Mouse (Mus musculus): ENCODE measurements around the gene Mthfd1. TPM values are rescaled to one million over a fixed set of nuclear protein-coding genes. Genes with fewer than 3 reads are reported as not detected.

The Mthfd1 gene
- polyA plus RNA-seq, 1 experiment from 2014 or later, result 142 TPM

DNA sequence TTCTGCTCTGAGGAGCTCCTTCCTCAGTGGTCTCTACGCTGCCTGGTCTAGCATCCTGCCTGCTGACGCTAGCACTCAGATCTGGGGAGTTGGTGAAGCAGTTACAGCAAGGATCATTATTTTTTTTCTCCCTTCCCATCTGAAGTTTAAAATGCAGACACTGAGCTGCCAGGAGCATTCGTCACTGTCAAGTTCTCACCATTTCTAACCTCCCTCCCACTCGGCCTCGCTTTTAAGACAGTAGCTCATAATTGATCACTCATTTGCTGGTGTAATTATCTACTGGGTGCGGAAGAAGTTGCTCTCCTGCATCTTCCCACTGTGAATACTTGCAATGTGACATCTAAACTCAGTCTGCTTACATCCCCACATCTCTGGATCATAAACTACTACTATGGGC, 30.3 kb downstream of the Mthfd1 start:
- H3K4me1 ChIP-seq, result no peaks in the 10 kb centered on the region
- H3K4me2 ChIP-seq, result no peak overlapping the region
- H3K9me3 ChIP-seq (replicated peaks), result no peaks in the 10 kb centered on the region
- WGBS (ENCODE audit: insufficient replicate concordance), result 76% methylated on average over 6 of the region's 6 CpGs
- H3K36me3 ChIP-seq, result peaks cover 92% of the 10 kb centered on the region
- H3K9ac ChIP-seq, result no peak overlapping the region
- H3K27me3 ChIP-seq (replicated peaks), result no peaks in the 10 kb centered on the region
- ATAC-seq, result no peak
- H3K4me3 ChIP-seq, result no peak overlapping the region
- H3K27ac ChIP-seq, result no peak overlapping the region

DNA sequence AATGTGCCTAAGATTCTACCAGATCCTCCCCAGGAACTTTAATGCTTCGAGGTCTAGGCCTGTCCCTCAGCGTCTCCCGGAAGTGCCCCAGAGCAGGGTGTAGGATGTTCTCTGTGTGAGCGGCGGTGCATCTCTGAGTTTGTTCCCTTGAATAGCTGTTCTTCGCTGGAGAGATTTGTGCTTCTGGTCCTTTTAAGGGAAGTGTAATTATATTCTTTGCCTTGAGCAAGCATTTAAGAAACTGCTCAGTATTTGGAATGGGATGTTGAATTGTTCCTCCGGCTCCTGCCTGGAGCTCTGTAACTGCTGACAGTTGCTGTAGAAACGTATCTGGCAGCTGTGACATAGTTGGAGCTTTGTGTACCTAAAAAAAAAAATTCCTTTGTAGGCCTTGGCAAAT, 32.9 kb downstream of the Mthfd1 start:
- WGBS (ENCODE audit: insufficient replicate concordance), result 82% methylated on average over 8 of the region's 8 CpGs
- no peaks in the 10 kb centered on the region for H3K4me1 ChIP-seq
- no peak for ATAC-seq
- H3K4me2 ChIP-seq, result no peak overlapping the region
- peaks cover 92% of the 10 kb centered on the region for H3K36me3 ChIP-seq
- H3K27ac ChIP-seq, result no peak overlapping the region
- H3K9ac ChIP-seq, result no peak overlapping the region
- no peak overlapping the region for H3K4me3 ChIP-seq
- no peaks in the 10 kb centered on the region for H3K9me3 ChIP-seq (replicated peaks)
- H3K27me3 ChIP-seq (replicated peaks), result no peaks in the 10 kb centered on the region

DNA sequence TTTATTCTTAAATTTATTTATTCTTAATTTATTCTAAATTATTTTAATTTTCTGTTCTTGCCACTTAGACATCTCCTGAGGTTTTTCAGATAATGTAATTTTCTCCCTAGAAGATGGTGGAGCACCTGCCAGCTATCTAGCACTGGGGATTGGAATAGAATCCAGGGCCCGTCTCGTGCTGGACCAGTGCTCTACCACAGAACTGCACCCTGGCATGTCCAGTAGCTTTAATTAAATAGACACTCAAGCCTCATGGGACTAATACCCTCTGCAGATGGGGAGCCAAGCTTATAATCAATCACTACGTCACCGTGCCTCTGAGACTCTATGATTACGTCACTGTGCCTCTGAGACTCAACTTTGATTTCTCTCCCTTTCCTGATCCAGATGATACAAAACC, 33.4 kb downstream of the Mthfd1 start:
- H3K36me3 ChIP-seq, result peaks cover 92% of the 10 kb centered on the region
- no peak for ATAC-seq
- H3K27ac ChIP-seq, result no peak overlapping the region
- no peaks in the 10 kb centered on the region for H3K4me1 ChIP-seq
- no peaks in the 10 kb centered on the region for H3K9me3 ChIP-seq (replicated peaks)
- no peak overlapping the region for H3K4me3 ChIP-seq
- H3K27me3 ChIP-seq (replicated peaks), result no peaks in the 10 kb centered on the region
- 83% methylated on average over 5 of the region's 5 CpGs for WGBS (ENCODE audit: insufficient replicate concordance)
- H3K9ac ChIP-seq, result no peak overlapping the region
- H3K4me2 ChIP-seq, result no peak overlapping the region

DNA sequence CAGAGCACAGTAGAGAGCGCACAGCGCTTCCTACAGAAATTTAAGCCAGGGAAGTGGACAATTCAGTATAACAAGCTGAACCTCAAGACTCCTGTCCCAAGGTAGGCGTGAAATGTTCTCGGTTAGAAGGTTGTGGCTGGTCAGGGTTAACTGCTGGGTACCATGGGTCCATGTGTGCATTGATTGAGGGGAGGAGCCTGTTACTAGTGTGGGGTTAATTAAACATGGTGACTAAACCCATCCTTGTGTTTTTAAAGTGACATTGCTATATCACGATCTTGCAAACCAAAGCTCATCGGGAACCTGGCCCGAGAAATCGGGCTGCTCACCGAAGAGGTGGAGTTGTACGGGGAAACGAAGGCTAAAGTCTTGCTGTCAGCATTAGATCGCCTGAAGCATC, 34.3 kb downstream of the Mthfd1 start:
- no peaks in the 10 kb centered on the region for H3K27me3 ChIP-seq (replicated peaks)
- no peak overlapping the region for H3K4me3 ChIP-seq
- no peak overlapping the region for H3K4me2 ChIP-seq
- H3K9me3 ChIP-seq (replicated peaks), result no peaks in the 10 kb centered on the region
- no peak overlapping the region for H3K9ac ChIP-seq
- H3K4me1 ChIP-seq, result no peaks in the 10 kb centered on the region
- peaks cover 92% of the 10 kb centered on the region for H3K36me3 ChIP-seq
- no peak for ATAC-seq
- WGBS (ENCODE audit: insufficient replicate concordance), result 85% methylated on average over 12 of the region's 12 CpGs
- H3K27ac ChIP-seq, result peak overlapping the region; percentile 15; the same call in 1 of the 2 replicates

DNA sequence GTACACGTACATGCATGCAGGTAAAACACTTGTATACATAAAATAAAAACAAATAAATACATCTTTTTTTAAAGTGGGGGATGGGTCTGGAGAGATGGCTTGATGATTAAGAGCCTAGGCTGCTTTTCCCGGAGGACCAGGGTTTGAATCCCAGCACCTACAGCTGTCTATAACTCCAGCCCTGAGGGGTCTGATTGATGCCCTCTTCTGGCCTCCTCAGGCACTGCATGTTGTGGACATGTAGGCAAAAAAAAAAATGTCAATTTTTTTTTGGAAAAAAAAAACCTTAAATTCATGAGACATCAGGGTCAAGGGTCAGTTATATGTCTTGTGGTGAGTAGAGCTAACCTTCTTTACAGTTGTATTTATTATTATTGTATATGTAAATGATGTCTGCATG, 35.2 kb downstream of the Mthfd1 start:
- Histone ChIP-seq H3K27ac (no peak overlapping the region), H3K4me1 (no peaks in the 10 kb centered on the region), H3K9me3 (replicated peaks) (no peaks in the 10 kb centered on the region), H3K4me2 (no peak overlapping the region), H3K36me3 (peaks cover 94% of the 10 kb centered on the region), H3K9ac (no peak overlapping the region), H3K4me3 (no peak overlapping the region), H3K27me3 (replicated peaks) (no peaks in the 10 kb centered on the region)
- no peak for ATAC-seq
- 88% methylated on average over 2 of the region's 2 CpGs for WGBS (ENCODE audit: insufficient replicate concordance)

DNA sequence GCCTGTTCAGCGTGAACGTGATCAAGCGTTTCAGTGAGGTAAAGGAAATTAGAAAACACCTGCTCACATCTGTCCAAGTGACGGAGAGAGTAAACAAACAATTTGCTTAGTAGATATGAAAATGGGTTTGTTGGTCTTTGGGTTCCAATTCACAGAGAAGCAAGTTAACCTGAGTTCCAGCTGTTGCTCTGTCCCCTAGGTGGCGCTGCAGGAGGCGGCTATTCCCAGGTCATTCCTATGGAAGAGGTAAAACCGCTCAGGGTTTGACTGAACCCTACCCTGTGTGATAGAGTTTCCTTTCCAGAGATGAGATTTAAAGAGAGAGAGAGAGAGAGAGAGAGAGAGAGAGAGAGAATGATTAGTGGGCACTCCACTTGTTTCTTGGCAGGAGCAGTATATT, 38.1 kb downstream of the Mthfd1 start:
- Histone ChIP-seq H3K4me1 (no peaks in the 10 kb centered on the region), H3K4me3 (no peak overlapping the region), H3K36me3 (peaks cover 99% of the 10 kb centered on the region), H3K27ac (no peak overlapping the region), H3K4me2 (no peak overlapping the region), H3K9me3 (replicated peaks) (no peaks in the 10 kb centered on the region), H3K27me3 (replicated peaks) (no peaks in the 10 kb centered on the region), H3K9ac (no peak overlapping the region)
- ATAC-seq, result no peak
- 60% methylated on average over 7 of the region's 7 CpGs for WGBS (ENCODE audit: insufficient replicate concordance)

DNA sequence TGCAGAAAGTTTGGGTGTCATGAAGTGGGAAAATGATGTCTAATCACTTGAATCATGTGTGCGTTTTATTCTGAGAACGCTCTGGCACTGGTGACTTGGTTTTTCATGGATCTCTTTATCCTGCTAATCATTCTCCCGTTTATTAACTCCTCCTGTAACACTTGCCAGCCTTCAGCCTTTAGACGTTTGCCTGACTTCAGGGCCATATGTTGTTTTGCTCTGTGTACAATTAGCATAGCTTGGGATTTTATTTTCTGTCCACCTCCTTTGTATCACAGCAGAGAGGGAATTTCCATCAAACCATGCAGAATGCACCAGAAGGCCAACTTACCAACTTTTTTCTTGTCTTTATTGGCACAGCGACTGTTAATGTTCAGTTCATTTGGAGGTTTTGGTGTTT, 42.7 kb downstream of the Mthfd1 start:
- Histone ChIP-seq H3K36me3 (peaks cover 98% of the 10 kb centered on the region), H3K4me2 (no peak overlapping the region), H3K27me3 (replicated peaks) (no peaks in the 10 kb centered on the region), H3K9ac (no peak overlapping the region), H3K4me3 (no peak overlapping the region), H3K9me3 (replicated peaks) (no peaks in the 10 kb centered on the region), H3K27ac (no peak overlapping the region), H3K4me1 (no peaks in the 10 kb centered on the region)
- no peak for ATAC-seq
- WGBS (ENCODE audit: insufficient replicate concordance), result 86% methylated on average over 5 of the region's 5 CpGs

DNA sequence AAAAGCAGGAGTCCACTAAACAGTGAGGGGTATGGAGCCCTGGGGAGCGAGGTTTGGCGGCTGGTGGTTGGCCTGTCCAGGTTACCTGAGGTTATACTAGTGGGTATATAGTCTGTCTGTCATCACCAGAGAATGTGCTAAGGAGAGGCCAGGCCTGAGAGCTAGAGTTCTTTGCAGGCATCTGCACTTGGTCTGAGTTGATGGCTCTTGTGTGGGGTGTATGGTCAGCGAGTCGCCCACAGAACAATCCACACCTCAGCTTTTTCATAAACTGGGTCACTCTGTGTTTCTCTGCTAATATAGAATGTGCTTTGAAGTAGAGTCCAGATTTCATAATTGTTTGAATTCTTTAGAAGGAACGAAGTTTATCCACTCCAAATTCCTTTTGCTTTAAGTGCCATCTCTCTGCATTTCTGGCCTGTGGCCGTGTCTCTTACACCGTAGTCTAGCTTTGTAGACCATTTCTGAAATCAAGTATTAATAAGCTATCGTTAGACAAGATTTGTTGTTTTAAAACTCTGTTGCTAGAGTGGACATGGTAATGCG, 44.3 kb downstream of the Mthfd1 start:
- Histone ChIP-seq H3K4me2 (no peak overlapping the region), H3K4me3 (no peak overlapping the region), H3K27me3 (replicated peaks) (no peaks in the 10 kb centered on the region), H3K36me3 (peaks cover 98% of the 10 kb centered on the region), H3K9ac (no peak overlapping the region), H3K27ac (no peak overlapping the region), H3K4me1 (no peaks in the 10 kb centered on the region), H3K9me3 (replicated peaks) (no peaks in the 10 kb centered on the region)
- WGBS (ENCODE audit: insufficient replicate concordance), result 84% methylated on average over 9 of the region's 9 CpGs
- no peak for ATAC-seq

DNA sequence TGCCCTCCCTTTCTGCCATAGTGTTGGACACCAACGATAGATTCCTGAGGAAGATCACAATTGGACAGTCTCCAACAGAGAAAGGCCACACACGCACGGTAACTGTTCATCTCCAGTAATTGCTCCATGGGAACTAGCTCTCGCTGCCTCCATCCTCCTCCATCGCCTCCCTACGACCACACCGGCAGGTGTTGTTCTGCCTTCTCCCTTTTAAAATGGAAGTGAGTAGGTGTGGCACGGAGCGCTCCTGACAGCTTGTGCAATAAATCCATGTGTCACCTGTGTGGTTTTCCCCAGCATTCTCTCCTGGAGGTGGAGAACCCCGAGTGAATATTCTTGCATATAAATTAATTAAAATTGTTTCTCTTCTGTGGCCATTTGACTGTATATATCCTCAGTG, 45.3 kb downstream of the Mthfd1 start:
- H3K27ac ChIP-seq, result no peak overlapping the region
- WGBS (ENCODE audit: insufficient replicate concordance), result 90% methylated on average over 10 of the region's 10 CpGs
- no peaks in the 10 kb centered on the region for H3K27me3 ChIP-seq (replicated peaks)
- no peaks in the 10 kb centered on the region for H3K9me3 ChIP-seq (replicated peaks)
- no peak for ATAC-seq
- peaks cover 97% of the 10 kb centered on the region for H3K36me3 ChIP-seq
- H3K4me2 ChIP-seq, result no peak overlapping the region
- H3K9ac ChIP-seq, result no peak overlapping the region
- H3K4me1 ChIP-seq, result no peaks in the 10 kb centered on the region
- no peak overlapping the region for H3K4me3 ChIP-seq

DNA sequence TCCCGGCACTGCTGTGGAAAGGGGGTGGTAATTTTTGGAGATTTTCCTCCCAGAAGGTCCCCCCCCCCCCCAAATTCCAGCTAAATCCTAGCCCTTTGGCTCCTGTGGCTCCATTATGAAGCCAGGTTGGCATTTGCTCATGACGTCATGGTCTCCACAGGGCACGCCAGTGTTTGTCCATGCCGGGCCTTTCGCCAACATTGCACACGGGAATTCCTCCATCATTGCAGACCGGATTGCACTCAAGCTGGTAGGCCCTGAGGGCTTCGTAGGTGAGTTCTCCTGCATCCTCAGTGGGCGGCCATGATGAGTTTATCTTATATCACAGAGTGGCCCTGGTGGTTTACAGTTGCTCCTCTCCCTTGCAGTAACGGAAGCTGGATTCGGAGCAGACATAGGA, 48.4 kb downstream of the Mthfd1 start:
- no peak for ATAC-seq
- Histone ChIP-seq H3K27me3 (replicated peaks) (no peaks in the 10 kb centered on the region), H3K4me3 (no peak overlapping the region), H3K36me3 (peaks cover 97% of the 10 kb centered on the region), H3K9ac (no peak overlapping the region), H3K9me3 (replicated peaks) (no peaks in the 10 kb centered on the region), H3K4me1 (no peaks in the 10 kb centered on the region), H3K27ac (no peak overlapping the region), H3K4me2 (no peak overlapping the region)
- WGBS (ENCODE audit: insufficient replicate concordance), result 88% methylated on average over 11 of the region's 11 CpGs

DNA sequence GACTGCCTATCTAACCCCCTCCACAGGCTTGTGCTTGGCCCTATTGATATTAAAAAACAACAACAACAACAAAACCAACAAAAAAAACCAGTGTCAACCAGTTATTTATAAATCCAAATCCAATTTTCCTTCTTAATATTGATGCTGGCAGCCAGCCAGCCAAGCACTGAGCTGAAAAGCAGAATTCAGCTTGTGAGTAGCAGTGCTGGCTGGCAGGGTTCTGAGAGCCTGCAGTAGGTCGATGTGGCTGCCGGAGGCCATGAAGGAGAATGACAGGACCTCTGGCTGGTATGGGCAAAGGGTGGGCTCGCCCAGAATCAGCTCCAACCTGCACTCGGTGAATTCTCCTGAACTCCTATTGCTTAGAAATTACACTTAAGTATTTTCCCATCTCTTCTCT, 49.1 kb downstream of the Mthfd1 start:
- peaks cover 97% of the 10 kb centered on the region for H3K36me3 ChIP-seq
- H3K4me3 ChIP-seq, result no peak overlapping the region
- no peak overlapping the region for H3K4me2 ChIP-seq
- no peak overlapping the region for H3K9ac ChIP-seq
- no peaks in the 10 kb centered on the region for H3K27me3 ChIP-seq (replicated peaks)
- ATAC-seq, result no peak
- H3K4me1 ChIP-seq, result no peaks in the 10 kb centered on the region
- H3K9me3 ChIP-seq (replicated peaks), result no peaks in the 10 kb centered on the region
- WGBS (ENCODE audit: insufficient replicate concordance), result 85% methylated on average over 4 of the region's 4 CpGs
- H3K27ac ChIP-seq, result no peak overlapping the region

DNA sequence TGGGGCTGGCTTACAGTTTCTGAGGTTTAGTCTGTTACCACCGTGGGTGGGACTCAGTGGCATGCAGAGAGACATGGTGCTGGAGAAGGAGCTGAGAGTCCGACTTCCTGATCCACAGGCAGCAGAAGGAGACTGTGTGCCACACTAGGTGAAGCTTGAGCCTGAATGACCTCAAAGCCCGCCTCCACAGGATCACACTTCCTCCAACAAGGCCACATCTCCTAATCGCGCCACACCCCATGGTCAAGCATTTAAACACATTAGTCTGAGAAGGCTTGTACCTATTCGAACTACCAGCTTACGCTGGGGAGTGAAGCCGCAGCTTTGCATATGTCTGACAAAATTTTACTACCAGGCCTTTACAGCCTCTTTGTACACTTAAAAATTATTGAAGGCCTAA, 50.0 kb downstream of the Mthfd1 start:
- H3K27me3 ChIP-seq (replicated peaks), result no peaks in the 10 kb centered on the region
- 74% methylated on average over 8 of the region's 8 CpGs for WGBS (ENCODE audit: insufficient replicate concordance)
- no peak overlapping the region for H3K4me2 ChIP-seq
- H3K4me1 ChIP-seq, result peaks cover 3% of the 10 kb centered on the region; the same call in 1 of the 2 replicates
- H3K27ac ChIP-seq, result no peak overlapping the region
- ATAC-seq, result no peak
- H3K36me3 ChIP-seq, result peaks cover 96% of the 10 kb centered on the region
- H3K4me3 ChIP-seq, result no peak overlapping the region
- no peaks in the 10 kb centered on the region for H3K9me3 ChIP-seq (replicated peaks)
- no peak overlapping the region for H3K9ac ChIP-seq

DNA sequence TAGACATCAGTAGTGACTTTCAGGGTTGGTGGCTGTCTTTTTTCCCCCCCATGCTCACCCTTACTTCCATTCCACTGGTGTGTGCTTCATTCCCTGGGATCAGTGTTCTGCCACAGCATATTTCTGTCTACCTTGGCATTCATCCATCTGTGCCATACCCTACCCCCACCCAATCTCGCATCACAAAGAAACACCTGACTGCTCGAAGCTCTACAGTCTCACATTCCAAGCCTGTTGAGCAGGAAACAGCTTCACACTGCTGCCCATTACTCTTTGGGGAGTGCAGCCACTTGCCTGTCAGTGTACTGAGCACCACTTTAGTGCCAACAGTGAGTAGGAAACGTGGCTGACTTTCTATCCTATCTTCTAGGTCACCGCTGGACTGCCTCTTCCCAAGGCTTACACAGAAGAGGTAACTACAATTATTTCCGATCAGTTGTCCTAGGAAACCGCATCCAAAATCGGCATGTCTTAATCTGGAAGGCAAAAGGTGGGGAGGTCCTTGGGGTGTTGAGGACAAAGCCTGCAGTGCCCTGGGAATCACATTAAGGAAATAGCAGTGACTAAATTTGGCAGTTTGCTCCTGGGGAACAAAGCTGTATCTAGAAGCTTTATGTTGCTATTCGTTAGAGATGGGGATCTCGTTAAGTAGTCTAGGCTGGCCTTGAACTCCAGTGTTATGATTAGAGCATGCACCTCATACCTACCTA, 51.9 kb downstream of the Mthfd1 start:
- H3K4me2 ChIP-seq, result no peak overlapping the region
- H3K36me3 ChIP-seq, result peaks cover 97% of the 10 kb centered on the region
- no peak for ATAC-seq
- no peak overlapping the region for H3K27ac ChIP-seq
- H3K4me1 ChIP-seq, result peaks cover 21% of the 10 kb centered on the region; the same call in 1 of the 2 replicates
- H3K9me3 ChIP-seq (replicated peaks), result no peaks in the 10 kb centered on the region
- no peak overlapping the region for H3K9ac ChIP-seq
- H3K4me3 ChIP-seq, result no peak overlapping the region
- H3K27me3 ChIP-seq (replicated peaks), result no peaks in the 10 kb centered on the region
- WGBS (ENCODE audit: insufficient replicate concordance), result 84% methylated on average over 9 of the region's 9 CpGs
